Mouse (Mus musculus): ENCODE measurements around the gene Fndc8.

Gene Fndc8

DNA sequence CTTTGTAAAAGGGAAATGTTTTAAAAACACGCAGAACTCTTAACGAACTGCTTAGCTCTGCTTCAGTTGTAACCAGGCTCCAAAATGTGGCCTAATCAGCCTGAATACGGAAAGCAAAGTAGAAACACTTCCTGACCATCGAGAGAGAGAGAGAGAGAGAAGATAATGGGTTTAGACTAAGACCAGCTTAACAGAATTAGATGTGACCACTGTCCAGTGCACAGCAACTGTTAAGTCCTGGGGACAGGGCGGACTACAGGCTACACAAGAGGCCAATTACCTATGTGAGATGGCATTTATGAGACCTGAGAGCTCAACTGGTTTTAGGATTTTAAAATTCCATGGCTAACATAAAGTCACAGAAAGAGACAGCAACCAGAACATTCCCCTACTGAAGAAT, 24.0 kb upstream of the Fndc8 start:
- in situ Hi-C loops (cut with MboI; ENCODE audit: unreplicated experiment in 2 of 2): no loop called here

DNA sequence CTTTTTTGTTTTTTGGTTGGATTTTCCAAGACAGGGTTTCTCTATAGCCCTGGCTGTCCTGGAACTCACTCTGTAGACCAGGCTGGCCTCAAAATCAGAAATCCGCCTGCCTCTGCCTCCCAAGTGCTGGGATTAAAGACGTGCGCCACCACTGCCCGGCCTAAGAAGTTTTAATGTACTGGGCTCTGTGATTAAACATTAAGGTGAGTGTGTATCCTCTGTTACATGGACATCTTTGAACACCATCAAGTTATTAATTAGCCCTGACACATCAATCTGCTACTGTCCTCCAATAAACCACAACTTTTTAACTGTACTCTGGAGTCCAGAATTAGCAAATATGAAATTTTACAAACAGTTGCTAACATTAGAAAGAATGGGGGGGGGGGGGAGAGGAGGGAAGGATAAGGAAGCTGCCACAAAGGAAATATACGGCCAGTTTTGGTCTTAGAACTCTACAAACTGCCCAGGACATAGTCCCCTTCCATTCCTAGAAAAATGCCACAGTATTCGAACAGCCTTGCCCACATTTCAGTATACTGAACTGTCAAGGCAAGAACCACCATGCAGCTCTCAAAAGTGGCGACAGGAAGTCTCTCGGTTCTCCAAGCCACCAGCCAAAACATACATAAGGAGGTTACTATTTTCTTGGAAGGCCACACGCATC, 22.3 kb upstream of the Fndc8 start:
- in situ Hi-C loops (cut with MboI; ENCODE audit: unreplicated experiment in 2 of 2): no loop called here

DNA sequence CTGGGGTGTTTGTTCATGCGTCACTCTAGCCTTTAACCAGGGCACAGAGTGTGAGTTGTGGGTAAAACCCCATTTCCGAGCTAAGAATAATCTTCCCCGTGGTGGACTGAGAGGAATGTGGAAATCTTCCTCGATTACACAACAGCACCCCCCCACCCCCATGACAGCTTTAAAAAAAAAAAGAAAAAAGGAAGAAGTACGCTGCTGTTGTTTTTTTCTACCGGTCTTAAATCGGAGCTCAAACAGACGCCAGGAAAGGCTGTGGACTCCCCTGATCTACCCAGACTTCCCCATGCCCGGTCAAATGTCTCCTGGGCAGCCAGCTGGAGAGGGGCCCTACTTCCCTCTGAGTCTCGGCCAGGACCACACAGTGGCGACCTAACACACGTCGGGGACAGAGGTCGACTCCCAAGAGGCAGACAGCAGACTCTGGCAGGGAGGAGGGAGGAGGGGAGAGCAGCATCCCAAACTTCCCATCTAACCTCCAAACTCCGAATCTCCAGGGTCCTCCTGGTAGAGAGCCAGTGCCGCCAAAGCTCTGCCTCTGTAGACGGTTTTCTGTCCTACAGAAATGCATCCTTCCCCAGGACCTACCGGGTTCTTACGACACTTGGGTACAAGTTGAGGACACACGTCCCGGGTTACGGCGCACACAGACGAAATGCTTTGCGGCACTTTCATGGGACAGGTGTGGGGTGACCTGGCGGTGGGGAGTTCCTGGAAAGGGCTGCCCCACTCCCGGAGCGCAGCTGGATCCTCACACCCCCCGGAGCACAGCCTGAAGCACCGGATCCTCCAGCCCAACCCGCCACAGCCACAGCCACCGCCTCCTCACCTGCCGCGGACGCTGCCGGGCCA, 21.5 kb upstream of the Fndc8 start:
- in situ Hi-C loops (cut with MboI; ENCODE audit: unreplicated experiment in 2 of 2): no loop called here

DNA sequence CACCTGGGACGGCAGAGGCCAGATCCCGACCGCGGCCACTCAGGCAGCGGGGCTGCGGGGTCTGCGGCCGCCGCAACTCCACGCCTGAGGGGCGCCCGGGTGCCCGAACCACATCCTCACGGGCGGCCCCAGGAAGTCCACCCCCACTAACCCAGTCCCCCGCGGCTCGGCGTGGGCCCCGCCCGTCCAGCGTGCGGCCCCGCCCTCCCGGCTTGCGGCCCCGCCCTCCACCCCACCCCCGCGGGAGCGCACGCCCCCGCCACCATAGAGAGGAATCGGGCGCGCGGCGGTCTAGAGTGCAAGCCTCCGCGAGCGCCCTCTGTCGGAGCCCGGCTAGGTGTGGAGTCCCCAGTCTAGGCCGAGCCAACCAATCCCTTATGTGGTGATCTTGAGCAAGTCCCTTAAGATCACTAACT, 20.9 kb upstream of the Fndc8 start, which contains the start of gene Rffl:
Gene Rffl, minus strand, starts transcription at position 180 of the 416 bp plus-strand sequence.
- in situ Hi-C loops (cut with MboI; ENCODE audit: unreplicated experiment in 2 of 2): no loop called here

DNA sequence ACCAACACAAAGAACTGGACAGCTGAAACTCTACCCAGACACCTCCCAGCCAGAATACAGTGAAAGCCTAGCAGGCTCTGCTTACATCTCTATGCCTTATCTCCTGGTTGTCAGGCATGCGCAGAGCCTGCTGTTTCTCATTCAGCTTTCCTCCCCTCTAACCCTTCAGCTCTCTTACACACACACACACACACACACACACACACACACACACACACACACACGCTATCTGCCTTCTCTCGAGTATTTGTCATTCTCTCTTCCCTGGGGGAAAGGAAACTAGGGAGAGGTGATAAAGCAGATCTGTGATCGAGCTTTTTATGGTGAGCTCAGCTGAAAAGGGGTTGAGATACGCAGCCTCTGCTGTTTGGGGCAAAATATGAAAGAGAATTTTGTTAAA, 17.0 kb upstream of the Fndc8 start:
- in situ Hi-C loops (cut with MboI; ENCODE audit: unreplicated experiment in 2 of 2): loop anchor here in 1 of 2 experiments (25.0 kb wide), 2 partner anchors 488 to 1238 kb away; partner anchors contain the start of gene Tmem132e

DNA sequence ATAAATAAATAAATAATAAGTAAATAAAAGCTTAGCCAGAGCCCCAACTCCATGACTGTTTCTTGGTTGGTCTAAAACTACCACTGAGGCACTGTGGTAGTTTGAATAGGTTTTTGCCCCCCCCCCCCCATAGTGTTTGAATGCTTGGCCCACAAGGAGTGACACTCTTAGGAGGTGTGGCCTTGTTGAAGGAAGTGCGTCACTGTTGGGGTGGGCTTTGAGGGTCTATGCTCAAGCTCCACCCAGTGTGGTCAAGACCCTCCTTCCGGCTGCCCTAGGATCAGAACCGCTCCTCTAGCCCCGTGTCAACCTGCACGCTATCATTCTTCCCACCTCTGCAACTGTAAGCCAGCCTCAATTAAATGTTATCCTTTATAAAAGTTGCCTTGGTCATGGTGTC, 16.3 kb upstream of the Fndc8 start:
- in situ Hi-C loops (cut with MboI; ENCODE audit: unreplicated experiment in 2 of 2): loop anchor here in 1 of 2 experiments (25.0 kb wide), 2 partner anchors 488 to 1238 kb away; partner anchors contain the start of gene Tmem132e

DNA sequence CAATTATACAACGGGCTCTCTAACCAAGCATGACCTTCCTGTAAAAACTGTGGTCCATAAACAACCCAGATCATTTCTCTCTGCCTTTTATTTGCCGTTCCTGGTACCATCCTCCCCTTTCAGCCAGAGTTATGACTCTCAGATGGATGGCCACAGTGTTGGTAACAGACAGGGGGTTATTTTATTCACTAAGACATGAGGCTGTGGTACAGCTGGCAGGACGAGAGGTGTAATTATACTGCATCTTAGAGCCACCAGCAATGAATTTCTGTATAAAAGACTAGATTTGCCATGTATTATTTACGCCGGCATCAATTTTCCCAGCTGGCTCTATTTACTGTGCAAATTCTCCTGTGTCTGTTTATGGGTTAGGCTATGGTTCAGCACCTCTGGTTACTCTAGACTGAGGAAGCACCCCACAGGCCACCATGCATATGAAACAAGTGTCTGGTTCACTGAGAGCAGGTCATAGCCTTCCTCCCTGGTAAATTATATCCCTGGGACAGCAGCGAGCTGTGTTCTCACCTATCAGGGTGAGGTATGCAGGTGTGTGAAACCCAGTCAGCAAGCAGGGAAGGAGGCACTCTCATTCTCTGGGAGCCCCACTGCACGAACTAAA, 14.1 kb upstream of the Fndc8 start:
- in situ Hi-C loops (cut with MboI; ENCODE audit: unreplicated experiment in 2 of 2): loop anchor here in 1 of 2 experiments (25.0 kb wide), 2 partner anchors 491 to 1241 kb away; partner anchors contain the start of gene Tmem132e

DNA sequence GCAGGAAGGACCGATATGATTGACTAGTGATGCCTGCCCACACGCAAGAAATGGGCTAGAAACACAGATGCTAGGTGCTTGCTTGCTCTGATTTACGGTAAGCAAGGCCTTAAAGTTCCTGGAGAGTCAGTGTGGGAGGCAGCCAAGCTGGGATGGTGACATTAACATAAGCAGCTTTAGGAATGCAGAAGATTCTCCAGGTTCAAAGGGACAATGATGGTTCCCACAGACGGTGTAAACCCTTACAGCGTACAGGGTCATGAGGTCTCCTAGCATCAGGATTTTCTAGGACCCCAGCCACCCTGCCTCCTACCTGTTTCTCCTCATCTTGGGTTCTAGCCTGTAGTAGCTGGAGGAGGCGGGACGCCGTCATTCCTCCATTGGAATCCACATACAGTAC, 8.7 kb upstream of the Fndc8 start:
- in situ Hi-C loops (cut with MboI; ENCODE audit: unreplicated experiment in 2 of 2): loop anchor here (10.0 to 25.0 kb wide), 4 partner anchors 268 to 1248 kb away; partner anchors contain the start of gene Tmem132e (in 1 of the 2)

DNA sequence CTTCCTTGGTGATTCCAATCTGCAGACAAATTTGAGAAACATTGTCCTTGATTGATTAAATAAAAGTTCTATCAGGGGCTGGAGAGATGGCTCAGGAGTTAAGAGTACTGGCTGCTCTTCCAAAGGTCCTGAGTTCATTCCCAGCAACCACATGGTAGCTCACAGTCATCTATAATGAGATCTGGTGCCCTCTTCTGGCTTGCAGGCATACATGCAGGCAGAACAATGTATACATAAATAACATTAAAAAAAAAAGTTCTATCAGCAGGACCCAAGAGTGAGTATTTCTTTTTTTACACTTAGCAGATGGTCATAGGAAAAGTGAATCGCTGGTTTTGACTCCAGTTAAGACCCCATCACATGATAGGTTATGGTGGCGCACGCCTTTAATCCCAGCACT, 5.4 kb upstream of the Fndc8 start:
- in situ Hi-C loops (cut with MboI; ENCODE audit: unreplicated experiment in 2 of 2): loop anchor here (5.0 to 25.0 kb wide), 8 partner anchors 69 to 1252 kb away; partner anchors contain the start of gene Tmem132e (in 1 of the 2)

DNA sequence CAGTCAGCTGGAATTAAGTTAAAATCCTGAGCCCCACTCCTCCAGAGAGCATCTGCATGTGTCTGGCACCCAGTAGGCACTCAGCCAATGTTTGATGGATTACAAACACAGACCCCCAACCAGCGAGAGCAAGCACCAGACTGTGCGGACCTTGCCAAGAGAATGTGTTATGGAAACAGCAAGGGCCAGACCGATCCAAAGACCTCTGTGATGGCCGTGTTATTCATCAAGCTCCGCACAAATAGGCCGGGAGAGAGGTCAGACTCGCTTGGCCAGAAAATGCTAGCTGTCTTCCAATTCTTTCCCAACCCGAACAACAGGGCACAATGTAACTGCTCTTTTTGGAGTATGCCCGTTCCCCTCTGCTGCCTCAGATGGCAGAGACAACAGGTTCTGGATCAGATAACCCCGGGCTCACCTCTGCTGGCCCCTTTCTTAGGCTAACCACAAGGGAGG, 3.4 kb upstream of the Fndc8 start:
- in situ Hi-C loops (cut with MboI; ENCODE audit: unreplicated experiment in 2 of 2): loop anchor here (5.0 to 25.0 kb wide), 8 partner anchors 71 to 1254 kb away; partner anchors contain the start of gene Tmem132e (in 1 of the 2)

DNA sequence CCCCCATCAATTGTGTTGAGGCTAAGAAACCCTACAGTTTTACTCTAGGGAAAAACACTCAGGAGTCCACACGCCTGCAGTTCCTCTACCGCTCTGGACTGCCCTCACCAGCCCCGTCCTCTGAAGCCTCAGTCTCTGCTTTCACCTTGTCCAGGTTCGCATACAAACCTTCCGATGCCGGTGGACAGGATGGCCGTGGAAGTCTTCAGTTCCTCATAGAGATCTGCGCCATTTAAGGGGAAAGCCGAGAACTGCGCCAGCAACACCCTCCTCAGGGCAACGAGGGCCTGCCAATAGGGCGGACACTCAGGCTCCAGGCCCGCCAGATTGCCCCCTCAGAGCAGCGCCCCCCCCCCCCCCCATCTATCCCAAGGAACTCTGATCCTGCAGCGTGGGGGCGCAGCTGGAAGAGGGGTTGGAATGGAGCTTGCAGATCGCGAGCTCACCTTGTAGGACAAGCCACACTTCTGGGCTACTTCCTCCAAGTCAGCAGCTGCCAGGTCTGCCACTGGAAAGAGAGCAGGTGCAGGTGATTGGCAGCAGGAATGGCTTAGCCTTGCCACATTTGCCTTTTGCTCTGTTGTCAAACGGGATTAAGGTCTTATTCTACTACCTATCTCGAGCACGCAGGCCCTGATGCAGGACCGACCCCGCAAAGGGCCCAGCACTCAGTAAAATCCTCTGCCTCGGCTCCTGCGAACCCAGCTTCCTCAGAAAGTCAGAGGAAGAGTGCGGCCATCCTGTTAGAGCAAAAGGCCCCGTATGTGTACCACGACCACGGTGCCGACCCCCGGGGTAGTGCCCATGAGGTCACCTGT, 2.2 kb upstream of the Fndc8 start:
- in situ Hi-C loops (cut with MboI; ENCODE audit: unreplicated experiment in 2 of 2): loop anchor here (5.0 to 25.0 kb wide), 10 partner anchors 72 to 1255 kb away; partner anchors contain the start of gene Tmem132e (in 1 of the 2)

DNA sequence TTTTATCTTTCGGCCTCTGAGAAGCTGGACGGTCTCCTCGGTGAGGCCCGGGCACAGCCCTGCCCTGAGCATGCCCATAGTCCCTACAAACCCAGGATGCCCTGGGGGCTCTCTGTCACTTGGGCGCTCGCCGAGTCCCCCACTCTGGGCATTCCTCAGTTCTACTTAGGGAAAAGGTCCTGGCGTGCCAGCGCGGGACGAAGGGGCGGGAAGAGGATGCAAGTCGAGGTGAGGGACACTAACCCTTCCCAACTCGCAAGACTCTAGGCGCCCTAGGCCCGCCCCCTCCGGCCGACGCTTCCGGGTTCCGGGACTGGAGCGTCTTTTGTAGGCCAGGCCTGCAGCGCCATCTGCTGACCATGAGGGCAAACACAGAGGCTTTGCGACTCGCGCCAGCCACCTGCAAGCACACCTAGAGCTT, 1.6 kb upstream of the Fndc8 start, which contains the start of gene Rad51d:
Gene Rad51d, minus strand, starts transcription at position 273 of the 421 bp plus-strand sequence.
- in situ Hi-C loops (cut with MboI; ENCODE audit: unreplicated experiment in 2 of 2): loop anchor here (5.0 to 25.0 kb wide), 5 partner anchors 276 to 1253 kb away; partner anchors contain the start of gene Tmem132e (in 1 of the 2)

DNA sequence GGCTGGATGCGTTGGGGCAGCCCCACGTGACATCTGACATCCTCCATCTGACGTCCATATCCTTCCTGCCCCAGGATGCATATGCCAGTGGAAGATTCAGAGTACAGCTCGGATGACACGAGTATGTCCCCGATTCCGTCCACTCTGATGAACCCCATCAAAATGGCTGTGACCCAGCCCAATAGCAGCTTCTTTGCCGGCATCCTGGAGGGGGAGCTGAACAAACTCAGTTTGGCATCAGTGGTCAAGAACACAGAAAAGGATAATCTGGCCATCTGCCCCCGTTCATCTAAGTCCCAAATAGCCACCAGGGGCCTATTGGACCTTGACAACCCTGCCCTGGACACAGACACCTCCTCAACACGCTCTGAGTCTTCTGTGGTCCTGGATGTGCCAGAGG, 5.6 kb downstream of the Fndc8 start:
- in situ Hi-C loops (cut with MboI; ENCODE audit: unreplicated experiment in 2 of 2): loop anchor here (10.0 to 25.0 kb wide), 4 partner anchors 283 to 1260 kb away; partner anchors contain the start of gene Tmem132e (in 1 of the 2)

DNA sequence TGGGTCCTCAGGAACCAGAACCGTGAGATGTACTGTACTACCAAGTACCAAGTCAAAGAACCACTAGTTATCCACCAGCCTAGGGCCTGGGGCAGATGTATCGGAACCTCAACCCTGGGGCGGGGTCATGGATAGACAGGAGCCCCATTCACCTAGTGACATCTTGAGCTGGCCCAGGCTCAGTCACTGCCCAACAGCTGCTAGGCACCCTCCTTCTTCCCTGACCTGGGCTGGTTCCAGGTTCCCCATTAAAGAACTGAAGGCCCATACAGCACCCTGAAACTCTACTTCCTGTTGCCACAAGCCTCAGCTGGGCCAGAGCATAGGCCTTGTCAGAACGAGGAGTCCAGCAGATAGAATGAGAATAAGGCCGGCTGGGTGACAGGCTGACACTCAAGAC, 7.8 kb downstream of the Fndc8 start:
- in situ Hi-C loops (cut with MboI; ENCODE audit: unreplicated experiment in 2 of 2): loop anchor here (10.0 to 25.0 kb wide), 5 partner anchors 285 to 1262 kb away; partner anchors contain the start of genes Slfn3 (in 2 of the 2), Slfn4 (in 2 of the 2) and Tmem132e (in 1 of the 2)

DNA sequence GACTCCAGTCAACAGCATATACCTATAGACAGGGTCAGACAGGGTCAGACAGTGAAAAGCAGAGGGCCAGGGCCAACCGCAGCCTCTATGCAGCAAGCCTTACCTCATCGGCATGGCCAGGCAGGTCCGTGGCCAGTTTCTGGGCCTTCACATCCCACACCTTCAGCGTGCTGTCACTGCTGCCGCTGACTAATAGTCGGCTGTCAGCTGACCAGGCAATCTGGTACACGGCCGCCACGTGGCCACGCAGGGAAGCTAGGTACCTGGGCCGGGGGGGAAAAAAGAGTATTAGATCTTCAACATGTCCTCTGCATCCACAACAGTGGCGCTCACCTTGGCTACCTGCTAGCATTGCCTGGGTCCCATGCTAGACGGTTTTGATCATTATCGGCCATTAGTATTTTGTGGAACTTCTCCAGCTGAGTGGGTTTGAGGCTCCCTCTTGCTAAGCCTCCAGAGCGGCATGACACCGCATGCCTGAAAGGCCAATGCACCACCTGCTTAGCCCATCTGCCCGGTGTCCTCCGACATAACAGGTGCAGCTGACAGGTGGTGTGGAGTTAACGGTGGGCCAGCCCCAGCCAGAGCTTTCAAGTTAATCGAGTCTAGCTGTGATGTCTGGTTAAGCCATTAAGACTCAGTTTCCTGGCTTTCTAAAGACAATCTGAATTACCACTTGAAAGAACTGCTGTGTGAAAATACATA, 9.8 kb downstream of the Fndc8 start:
- in situ Hi-C loops (cut with MboI; ENCODE audit: unreplicated experiment in 2 of 2): loop anchor here (25.0 kb wide), 1 partner anchor 286 kb away; the partner anchor contains the start of genes Slfn3 (in 2 of the 2) and Slfn4 (in 2 of the 2)

DNA sequence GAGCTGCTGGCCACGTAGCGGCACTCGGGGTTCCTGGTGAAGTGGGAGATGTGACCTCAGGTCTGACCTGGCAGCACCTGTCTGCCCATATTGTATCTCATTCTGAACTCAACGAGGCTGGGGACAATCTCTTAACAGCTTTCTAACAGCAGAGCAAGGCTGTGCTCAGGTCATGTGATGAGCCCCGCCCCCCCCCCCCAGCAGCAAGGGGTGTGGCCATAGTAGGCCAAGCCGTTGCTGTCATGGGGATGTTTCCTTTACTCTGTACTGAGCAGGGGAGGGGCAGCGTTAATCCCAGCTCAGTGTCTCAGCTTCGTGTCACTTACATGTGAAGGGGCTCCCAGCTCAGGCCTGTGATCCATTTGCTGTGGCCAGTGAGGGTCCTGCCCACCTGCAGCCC, 13.0 kb downstream of the Fndc8 start:
- in situ Hi-C loops (cut with MboI; ENCODE audit: unreplicated experiment in 2 of 2): loop anchor here (25.0 kb wide), 1 partner anchor 282 kb away; the partner anchor contains the start of genes Slfn3 (in 2 of the 2) and Slfn4 (in 2 of the 2)

DNA sequence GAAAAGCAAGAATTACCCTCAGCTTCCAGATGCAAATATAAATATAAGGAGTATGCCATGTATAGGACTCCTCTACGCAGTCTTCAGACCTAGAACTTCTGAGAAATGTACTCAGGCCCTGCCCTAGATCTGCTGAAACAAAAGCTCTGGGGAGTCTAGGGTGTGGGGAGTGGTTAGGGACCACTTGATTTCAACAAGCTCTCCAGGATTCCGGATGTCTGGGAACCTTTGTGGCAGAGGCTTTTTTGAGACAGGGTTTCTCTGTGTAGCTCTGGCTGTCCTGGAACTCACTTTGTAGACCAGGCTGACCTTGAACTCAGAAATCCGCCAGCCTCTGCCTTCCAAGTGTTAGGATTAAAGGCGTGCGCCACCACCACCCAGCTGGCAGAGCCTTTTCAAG, 13.9 kb downstream of the Fndc8 start:
- in situ Hi-C loops (cut with MboI; ENCODE audit: unreplicated experiment in 2 of 2): loop anchor here (25.0 kb wide), 1 partner anchor 281 kb away; the partner anchor contains the start of genes Slfn3 (in 2 of the 2) and Slfn4 (in 2 of the 2)
